Mouse (Mus musculus) cerebellum, adult 18-20 months (tissue): Measurements from ENCODE around the gene Ift172.

Experiments used
- DNase-seq, 2 experiments: peaks; one replicate each; pipeline ENCODE4 v3.0.0; 2021

Gene Ift172

DNA sequence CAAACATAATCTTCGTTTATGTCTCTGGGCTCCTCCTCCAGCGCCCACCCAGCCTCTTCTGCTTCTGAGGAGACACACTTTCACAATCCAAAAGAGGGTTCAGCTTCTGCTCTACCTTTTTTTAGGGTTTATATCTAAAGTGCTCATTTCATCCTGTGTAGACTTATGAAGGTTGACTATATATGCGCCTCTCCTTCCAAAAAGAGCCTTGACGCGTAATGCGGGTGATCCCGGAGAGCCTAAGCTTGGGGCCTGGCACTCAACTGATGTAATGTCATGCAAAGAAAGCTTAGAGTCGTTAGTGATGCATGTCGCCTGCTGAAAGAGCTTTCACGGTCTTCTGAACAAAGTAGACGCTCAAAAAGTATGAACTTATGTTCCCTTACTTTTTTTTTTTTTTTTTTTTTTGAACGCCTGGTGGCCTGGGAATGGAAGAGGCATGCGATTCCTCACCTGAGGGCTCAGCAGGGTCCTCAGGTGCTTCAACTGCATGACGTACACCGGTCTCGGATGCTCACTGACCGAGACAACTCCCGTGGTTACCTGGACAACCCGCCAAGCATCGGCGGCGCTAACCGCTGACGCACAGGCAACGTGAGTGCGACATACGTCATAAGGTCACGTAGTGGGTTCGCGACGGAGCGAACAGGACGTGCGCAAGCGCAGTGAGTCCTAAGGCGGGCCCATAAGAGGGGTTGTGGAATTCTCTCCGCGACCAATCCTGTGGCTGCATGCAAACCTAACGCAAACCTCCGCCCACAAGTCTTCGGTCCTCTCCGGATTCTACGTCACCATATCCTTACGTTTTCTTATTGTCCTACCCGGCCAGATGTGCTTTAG, at the start of gene Ift172:
Ift172 (minus strand) TSS at position 596 of the 840 bp plus-strand sequence.
- DNase-seq = peak; percentile 96 to 98

GRCm38 (mm10) chr5:31328255-31328654, 37.3 kb upstream of the Ift172 start:
- DNase-seq = peak; percentile 73 to 76

GRCm38 (mm10) chr5:31326850-31327249, 35.9 kb upstream of the Ift172 start:
- peak; percentile 8 to 14 for DNase-seq

DNA sequence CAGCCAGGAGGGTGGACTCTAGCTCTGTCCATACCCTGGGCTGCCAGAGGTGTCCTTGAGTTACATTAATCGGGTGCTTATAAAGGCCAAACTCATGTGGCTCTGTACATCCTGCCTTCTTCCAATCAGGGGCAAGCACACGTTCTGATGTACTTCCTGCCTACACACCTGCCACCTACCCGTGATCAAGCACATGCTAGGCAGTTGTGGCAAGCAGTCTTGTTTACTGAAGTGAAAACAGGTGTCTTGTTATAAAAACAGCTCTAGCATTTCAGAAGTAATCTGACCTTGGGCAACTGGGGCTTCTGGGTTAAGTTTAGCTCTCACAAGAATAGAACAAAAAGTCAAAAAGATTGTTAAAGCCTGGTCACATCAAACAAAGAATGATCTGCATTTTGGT, 33.2 kb upstream of the Ift172 start:
- no peak for DNase-seq

GRCm38 (mm10) chr5:31322776-31323175, 31.9 kb upstream of the Ift172 start:
- DNase-seq = no peak

GRCm38 (mm10) chr5:31312806-31313205, 21.9 kb upstream of the Ift172 start:
- no peak for DNase-seq

- no peak for DNase-seq
These were observed 12.2 kb upstream of the Ift172 start for GRCm38 (mm10) chr5:31303093-31303492.

DNA sequence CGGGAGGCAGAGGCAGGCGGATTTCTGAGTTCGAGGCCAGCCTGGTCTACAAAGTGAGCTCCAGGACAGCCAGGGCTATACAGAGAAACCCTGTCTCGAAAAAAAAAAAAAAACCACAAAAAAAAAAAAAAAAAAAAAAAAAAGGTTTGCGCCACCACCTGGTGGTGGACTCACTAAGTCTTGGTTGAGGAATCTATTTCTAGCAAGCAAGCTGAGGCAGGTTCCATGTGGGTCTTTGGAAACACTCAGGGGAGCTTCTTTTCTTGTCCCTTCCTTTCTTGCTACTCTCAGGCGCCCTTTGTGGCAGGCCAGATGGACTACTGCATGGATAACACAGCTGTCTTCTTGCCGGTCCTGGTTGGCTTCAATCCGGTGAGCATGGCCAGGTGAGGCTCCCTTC, 10.9 kb upstream of the Ift172 start:
- no peak for DNase-seq

DNA sequence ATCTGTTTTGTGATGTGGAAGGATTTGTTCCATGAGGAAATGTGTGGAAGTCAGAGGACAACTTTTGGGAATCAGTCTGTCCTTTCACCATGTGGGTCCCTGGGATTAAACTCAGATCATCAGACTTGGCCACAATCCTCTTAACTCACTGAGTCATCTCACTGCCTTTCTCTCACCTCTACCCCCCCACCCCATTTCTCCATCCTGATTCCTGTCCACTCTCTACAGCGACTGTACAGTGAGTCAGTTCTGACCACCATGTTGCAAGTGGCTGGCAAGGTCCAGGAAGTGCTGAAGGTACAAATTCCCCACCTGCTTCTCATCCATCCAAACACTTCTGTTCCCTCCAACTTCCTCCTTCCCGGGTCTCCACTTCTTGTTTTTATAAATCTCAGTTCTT, 7.6 kb upstream of the Ift172 start:
- no peak for DNase-seq

GRCm38 (mm10) chr5:31297981-31298380, 7.1 kb upstream of the Ift172 start:
- no peak for DNase-seq

DNA sequence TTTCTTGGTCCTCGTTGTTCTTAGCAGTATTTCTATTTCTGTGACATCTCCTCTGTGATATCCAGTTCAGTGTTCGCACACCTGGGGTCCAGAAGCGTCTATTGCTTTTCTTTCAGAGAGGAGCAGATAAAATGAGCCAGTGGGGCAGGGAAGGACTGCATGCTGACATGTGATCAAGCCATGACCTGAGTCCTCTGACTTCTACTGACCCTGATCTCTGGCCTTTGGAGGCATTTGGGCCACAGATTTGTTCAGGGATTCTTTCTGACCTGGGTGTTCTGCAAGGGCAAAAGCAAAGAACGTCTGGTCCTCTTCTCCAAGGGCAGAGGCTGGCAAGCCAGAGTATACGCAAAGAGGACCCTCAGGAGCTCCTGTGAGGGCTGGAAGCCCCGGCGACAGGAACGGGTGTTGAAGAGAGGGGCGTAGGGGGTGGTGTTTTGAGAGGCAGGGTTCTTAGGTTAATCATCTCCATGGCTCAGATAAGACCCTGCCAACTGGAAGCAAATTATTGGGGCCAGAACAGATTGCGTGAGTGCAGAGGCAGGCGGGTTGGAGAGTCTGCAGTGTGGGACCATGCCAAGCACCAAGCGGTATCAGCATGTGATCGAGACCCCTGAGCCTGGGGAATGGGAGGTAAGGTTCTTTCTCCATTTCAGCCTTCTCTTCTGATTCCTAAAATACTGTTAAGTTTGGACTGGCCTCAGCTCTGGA, 6.3 kb upstream of the Ift172 start, which contains the start of gene Gckr:
Gckr (plus strand) TSS at position 397 of the 711 bp plus-strand sequence.
- no peak for DNase-seq

- peak; percentile 76 for DNase-seq
These were observed 4.8 kb upstream of the Ift172 start, which contains the start of gene Fndc4 for GRCm38 (mm10) chr5:31295606-31296141. Fndc4 (minus strand) TSS chr5:31296080.

DNA sequence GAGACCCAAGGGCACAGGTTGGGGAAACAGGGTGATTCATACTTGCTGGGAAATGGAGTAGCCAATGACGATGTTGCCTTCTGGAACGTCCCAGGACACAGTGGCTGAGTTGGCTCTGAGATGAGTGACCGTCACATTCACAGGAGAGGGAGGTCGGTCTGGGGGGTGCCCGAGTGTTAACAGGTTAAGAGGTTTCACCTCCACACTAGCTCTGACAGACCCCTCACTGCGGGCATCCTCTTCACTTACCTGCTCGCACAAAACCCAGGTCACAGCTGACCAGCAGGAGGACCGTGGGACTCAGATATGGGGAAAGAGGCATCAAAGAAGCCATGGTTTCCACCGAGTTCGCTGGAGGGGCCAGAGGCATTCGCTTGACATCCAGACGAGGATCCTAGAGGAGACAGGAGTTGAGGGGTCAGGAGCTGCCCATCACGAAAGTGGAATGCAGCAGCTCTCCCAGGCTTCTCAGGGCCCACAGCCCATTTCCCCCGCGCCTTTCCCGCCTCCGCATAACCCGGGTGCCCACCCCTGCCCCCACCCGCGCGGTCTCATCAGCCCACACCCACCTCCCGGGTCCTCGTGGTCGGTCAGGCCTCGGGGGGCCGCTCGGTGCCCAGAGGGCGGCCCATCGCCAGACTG, 4.2 kb upstream of the Ift172 start:
- DNase-seq = peak; percentile 25 to 43

GRCm38 (mm10) chr5:31291361-31291688, 409 bp upstream of the Ift172 start:
- no peak for DNase-seq

DNA sequence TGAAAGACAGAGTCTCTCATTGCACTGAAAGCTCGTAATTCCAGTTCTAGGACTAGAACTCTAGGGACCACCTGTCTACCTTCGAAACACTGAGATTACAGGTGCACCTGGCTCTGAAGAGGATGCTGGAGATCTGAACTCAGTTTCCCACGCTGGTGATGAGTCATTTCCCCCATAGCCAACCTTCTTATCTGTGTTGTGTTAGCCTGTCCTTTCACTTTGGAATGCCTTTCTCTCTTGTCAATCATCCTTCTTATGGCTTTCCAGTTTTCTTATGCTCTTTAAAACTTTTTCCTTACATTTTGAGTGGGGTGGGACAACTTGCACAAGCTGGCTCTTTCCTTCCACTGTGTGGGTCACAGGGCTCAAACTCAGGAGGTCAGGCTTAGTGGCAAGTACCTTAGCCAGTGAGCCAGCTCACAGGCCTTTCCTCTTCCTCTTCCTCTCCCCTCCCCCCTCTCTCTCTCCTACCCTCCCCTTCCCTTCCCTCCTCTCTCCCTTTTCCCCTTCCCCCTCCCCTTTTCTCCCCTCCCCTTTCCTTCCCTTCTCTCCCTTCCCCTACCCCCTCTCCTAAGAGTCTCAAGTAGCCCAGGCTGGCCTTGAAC, 1.2 kb downstream of the Ift172 start:
- no peak for DNase-seq

DNA sequence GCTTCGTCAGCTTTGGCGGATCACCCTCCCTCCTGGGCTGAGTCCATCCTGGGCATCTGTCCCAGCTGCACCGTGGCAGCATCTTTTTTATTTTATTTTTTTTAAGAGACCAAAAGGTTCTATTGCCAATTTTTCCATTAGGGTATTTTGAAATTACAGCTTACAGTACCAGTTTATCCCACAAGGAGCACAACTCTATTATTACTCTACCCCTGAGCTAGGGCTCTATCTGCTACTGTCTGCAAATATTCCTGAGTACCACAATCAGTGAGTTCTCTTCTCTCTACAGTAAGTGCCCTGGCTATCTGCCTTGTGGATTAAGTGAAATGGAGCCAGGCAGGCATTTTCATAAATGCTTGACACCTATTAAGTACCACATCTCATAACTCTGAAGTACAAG, 2.3 kb downstream of the Ift172 start:
- no peak for DNase-seq

GRCm38 (mm10) chr5:31288225-31288624, 2.7 kb downstream of the Ift172 start:
- DNase-seq = no peak

DNA sequence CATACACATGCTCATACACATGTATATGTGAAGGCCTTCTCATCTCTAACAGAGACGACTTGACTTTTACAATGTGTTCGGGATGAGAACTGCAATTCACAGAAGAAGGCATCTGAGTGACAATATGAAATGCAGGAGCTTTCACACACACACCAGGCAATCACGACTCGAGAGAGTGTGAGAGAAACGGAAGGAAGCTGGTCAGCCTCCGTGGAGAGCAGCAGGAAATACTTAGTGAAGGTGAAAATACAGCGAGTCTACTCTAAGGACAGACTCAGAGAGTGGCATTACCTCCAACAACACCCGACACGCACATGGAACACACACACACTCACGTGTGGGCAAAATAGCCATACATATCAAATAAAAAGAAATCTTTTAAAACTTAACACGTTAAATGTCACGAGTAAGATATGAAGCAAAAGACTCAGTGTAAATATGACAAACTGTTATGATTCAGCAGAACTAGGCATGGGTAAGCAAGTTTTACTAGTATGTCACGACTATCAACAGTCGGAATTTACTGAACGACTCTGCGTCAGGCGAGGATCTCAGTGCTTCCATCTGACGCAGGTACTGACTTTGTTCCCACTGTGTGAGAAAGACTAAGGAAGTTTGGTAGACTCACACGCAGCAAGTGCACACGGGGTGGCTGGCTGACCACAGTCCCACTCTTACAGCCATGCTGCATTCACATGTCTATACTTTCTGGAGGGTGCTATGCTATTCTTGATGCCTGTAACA, 11.5 kb downstream of the Ift172 start:
- no peak for DNase-seq

DNA sequence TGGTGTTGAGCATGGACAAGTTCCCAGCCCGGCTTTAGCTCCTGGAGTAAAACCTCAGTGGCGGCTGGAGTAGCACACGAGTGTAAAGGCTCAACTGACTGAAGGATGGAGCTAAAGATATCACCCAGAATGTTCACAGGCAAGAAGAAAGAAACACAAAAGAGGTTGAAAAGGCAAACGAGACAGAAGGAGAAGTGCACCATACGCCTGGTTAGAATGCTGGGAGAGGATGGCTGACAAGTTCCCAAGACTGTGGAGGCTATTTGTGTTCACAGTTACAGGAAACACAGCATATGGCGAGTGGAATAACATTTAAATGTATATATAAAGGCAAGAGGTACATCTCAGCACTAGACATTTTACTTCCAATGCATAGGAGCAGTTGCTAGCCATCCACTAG, 17.9 kb downstream of the Ift172 start:
- no peak for DNase-seq

GRCm38 (mm10) chr5:31267686-31268085, 23.2 kb downstream of the Ift172 start:
- no peak for DNase-seq

DNA sequence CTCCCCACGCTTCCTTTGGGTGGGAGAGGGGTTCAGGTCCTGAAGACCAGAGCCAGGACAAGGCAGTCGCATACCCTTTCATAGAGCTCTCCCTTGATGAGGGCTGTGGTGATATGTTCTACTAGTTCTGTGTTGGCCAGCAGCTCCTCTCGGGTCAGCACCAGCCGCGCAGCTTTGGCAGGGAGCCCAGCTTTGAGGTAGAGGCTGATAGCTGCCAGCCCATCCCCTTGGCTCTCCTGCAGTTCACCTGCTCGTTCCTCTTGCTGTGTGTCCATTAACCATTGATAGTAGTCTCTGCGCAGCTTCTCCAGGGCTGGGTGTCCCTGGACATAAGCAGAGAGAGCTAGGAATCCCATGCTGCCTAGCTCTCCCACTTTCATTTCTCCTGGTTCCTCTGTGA, 24.8 kb downstream of the Ift172 start:
- peak; percentile 38 to 54 for DNase-seq

DNA sequence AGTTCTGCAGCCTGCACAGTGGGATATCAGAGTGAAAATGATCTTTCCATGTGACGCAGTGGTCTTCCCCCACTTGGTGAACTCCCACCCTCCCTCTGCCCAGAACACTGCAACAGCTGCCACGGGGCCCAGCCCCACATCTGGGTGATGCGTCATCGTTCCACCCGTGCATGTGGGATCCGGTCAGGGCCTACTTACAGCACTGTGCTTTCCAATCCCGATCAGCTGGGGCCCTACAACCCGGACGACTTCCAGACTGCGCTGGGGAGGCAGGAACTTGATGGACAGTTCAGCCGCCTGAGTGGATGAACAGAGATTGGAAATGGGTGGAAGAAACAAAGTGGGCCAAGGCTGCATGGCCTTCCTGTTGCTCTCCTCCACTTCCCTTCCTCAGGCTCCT, 33.3 kb downstream of the Ift172 start:
- DNase-seq = no peak
